Mouse (Mus musculus): Measurements from ENCODE around the gene Col4a4. TPM values are rescaled to one million over a fixed set of nuclear protein-coding genes. Genes with fewer than 3 reads are reported as not detected.

Col4a4 gene
- total and polyA plus RNA-seq, 2 experiments from 2014 or later = 0.22 to 0.29 TPM

DNA sequence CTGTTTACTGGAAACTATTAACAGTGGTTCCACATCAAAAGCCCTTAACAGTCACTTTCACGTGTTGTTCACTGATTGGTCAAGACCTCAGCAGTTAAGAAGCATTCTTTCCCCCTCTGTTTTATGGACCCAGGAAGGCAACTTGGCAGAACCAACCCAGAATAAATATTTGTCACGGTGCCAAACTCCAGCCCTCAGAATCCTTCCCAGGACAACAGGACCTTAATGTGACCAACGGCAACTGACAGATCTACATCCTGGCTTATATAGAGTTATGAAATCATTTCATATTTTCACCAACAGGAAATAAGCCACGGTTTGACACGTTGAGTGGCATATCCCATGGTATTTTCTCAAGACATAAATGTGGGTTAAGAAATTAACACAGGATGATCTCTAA is 46.6 kb downstream of the Col4a4 start:
- no peaks in the 10 kb centered on the region for H3K36me3 ChIP-seq (ENCODE audit: insufficient read depth)
- no peaks in the 10 kb centered on the region for H3K4me1 ChIP-seq (ENCODE audit: insufficient read depth)
- H3K4me2 ChIP-seq (ENCODE audit: low read depth) = no peak overlapping the region
- H3K27ac ChIP-seq (ENCODE audit: low read depth, low read length) = no peak overlapping the region
- no peaks in the 10 kb centered on the region for H3K27me3 ChIP-seq (ENCODE audit: insufficient read depth, low read length)
- H3K4me3 ChIP-seq (ENCODE audit: low read depth, low read length) = no peak overlapping the region
- no peak for ATAC-seq
- WGBS = 83% methylated on average over 5 of the region's 5 CpGs
- no peak overlapping the region for H3K9ac ChIP-seq
- no peak for DNase-seq
- TF ChIP-seq CTCF (IDR thresholded peaks at IDR 0.05; ENCODE audit: low read depth) = no peak
- no peaks in the 10 kb centered on the region for H3K9me3 ChIP-seq (ENCODE audit: low read length)

DNA sequence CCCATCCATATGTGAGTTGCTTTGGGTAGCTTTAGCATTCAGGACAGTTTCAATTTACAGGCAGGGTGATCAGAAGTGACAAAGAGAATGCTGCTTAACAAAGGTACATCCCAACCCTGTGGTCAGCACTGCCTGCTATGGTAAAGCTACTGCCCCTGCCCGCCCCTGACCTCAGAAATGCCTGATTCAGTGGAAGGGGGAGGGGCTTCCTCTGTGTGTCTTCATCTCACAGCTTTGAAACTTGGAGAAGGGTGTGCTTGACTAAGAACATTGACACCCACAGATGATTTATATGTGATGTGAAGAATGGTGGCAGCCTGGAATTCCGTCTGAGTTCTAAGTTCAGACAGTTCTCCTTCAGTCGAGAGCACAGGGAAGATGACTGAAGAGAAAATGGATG is 48.8 kb downstream of the Col4a4 start:
- Histone ChIP-seq H3K4me2 (ENCODE audit: low read depth) (no peak overlapping the region), H3K27ac (ENCODE audit: low read depth, low read length) (no peak overlapping the region), H3K4me3 (ENCODE audit: low read depth, low read length) (no peak overlapping the region), H3K27me3 (ENCODE audit: insufficient read depth, low read length) (no peaks in the 10 kb centered on the region), H3K9me3 (ENCODE audit: low read length) (no peaks in the 10 kb centered on the region), H3K9ac (no peak overlapping the region), H3K36me3 (ENCODE audit: insufficient read depth) (no peaks in the 10 kb centered on the region), H3K4me1 (ENCODE audit: insufficient read depth) (no peaks in the 10 kb centered on the region)
- DNase-seq = no peak
- TF ChIP-seq CTCF (IDR thresholded peaks at IDR 0.05; ENCODE audit: low read depth) = no peak
- ATAC-seq = no peak
- 82% methylated on average over 3 of the region's 3 CpGs for WGBS

DNA sequence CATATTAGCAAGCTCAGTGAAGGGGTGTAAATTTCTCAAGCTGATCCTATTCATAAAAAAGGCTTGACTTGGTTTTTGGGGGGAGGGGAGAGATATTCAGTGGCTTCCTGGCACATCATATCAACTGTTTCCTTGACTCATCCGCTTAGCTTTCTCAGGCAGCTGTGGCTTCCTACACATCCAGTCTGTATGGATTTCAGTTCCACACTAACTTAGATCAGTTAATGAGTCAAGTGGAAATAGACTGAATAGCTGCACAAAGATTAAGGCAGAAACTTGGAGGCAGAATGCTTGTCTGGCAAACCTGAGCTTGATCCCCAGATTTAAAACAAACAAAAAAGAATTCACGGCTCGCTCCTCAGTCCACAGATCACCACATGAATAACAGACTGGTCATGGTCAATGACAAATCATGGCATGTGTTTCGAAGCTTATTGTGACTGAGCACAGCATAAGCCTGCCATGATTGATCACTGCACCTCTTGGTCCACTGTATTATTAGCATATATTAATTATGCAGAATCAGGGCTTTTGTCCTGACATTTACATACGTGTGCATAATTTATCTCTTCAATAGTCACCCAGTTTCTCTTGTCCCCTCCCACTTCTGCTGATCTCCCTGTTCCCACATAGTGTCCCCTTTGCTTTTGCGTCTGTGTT is 50.0 kb downstream of the Col4a4 start:
- no peak overlapping the region for H3K27ac ChIP-seq (ENCODE audit: low read depth, low read length)
- no peak for DNase-seq

GRCm38 (mm10) chr1:82527931-82528330 is 58.7 kb downstream of the Col4a4 start:
- DNase-seq (no peak), ATAC-seq (no peak)
- no peak for TF ChIP-seq CTCF (IDR thresholded peaks at IDR 0.05; ENCODE audit: low read depth)
- no peaks in the 10 kb centered on the region for H3K9me3 ChIP-seq (ENCODE audit: low read length)
- H3K4me1 ChIP-seq (ENCODE audit: insufficient read depth) = no peaks in the 10 kb centered on the region
- 49% methylated on average over 4 of the region's 4 CpGs for WGBS
- H3K4me3 ChIP-seq (ENCODE audit: low read depth, low read length) = no peak overlapping the region
- no peak overlapping the region for H3K27ac ChIP-seq (ENCODE audit: low read depth, low read length)
- no peak overlapping the region for H3K4me2 ChIP-seq (ENCODE audit: low read depth)
- H3K9ac ChIP-seq = no peak overlapping the region
- no peaks in the 10 kb centered on the region for H3K36me3 ChIP-seq (ENCODE audit: insufficient read depth)
- H3K27me3 ChIP-seq (ENCODE audit: insufficient read depth, low read length) = no peaks in the 10 kb centered on the region

More for the DNA sequence above, 50.0 kb downstream of the Col4a4 start:
- H3K27me3 ChIP-seq (ENCODE audit: insufficient read depth, low read length) = no peaks in the 10 kb centered on the region
- no peaks in the 10 kb centered on the region for H3K36me3 ChIP-seq (ENCODE audit: insufficient read depth)
- H3K4me2 ChIP-seq (ENCODE audit: low read depth) = no peak overlapping the region
- no peaks in the 10 kb centered on the region for H3K4me1 ChIP-seq (ENCODE audit: insufficient read depth)
- TF ChIP-seq CTCF (IDR thresholded peaks at IDR 0.05; ENCODE audit: low read depth) = no peak
- WGBS = 31% methylated on average over 6 of the region's 6 CpGs
- H3K9me3 ChIP-seq (ENCODE audit: low read length) = no peaks in the 10 kb centered on the region
- no peak overlapping the region for H3K4me3 ChIP-seq (ENCODE audit: low read depth, low read length)
- no peak overlapping the region for H3K9ac ChIP-seq
- ATAC-seq = no peak

- 81% methylated on average over 2 of the region's 2 CpGs for WGBS
These were observed 94.7 kb downstream of the Col4a4 start for GRCm38 (mm10) chr1:82491954-82492353.

DNA sequence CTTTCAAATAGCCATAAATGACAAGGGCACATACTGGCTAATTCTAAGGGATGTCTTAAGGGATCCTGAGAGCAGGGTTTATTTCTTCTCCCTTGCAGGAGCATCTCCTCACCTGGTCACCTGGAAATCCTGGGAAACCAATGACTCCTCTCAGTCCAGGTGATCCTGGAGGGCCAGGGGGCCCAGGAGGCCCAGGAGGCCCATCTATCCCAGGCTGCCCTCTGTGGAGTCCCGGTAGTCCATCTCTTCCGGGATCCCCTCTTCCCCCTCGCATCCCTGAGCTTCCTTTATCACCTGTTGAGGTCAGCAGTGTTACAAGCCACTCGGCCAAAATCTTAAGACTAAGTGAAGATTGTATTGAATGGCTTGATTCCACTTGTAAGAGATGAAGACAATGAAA is 100.3 kb downstream of the Col4a4 start:
- Histone ChIP-seq H3K4me2 (ENCODE audit: low read depth) (no peak overlapping the region), H3K36me3 (ENCODE audit: insufficient read depth) (no peaks in the 10 kb centered on the region), H3K27me3 (ENCODE audit: insufficient read depth, low read length) (no peaks in the 10 kb centered on the region), H3K9ac (no peak overlapping the region), H3K4me3 (ENCODE audit: low read depth, low read length) (no peak overlapping the region), H3K27ac (ENCODE audit: low read depth, low read length) (no peak overlapping the region), H3K4me1 (ENCODE audit: insufficient read depth) (no peaks in the 10 kb centered on the region), H3K9me3 (ENCODE audit: low read length) (no peaks in the 10 kb centered on the region)
- DNase-seq (no peak), ATAC-seq (no peak)
- TF ChIP-seq CTCF (IDR thresholded peaks at IDR 0.05; ENCODE audit: low read depth) = no peak
- 89% methylated on average over 4 of the region's 4 CpGs for WGBS

More at GRCm38 (mm10) chr1:82491954-82492353, 94.7 kb downstream of the Col4a4 start:
- Histone ChIP-seq H3K9me3 (ENCODE audit: low read length) (no peaks in the 10 kb centered on the region), H3K9ac (no peak overlapping the region), H3K27me3 (ENCODE audit: insufficient read depth, low read length) (no peaks in the 10 kb centered on the region), H3K4me3 (ENCODE audit: low read depth, low read length) (no peak overlapping the region), H3K36me3 (ENCODE audit: insufficient read depth) (no peaks in the 10 kb centered on the region), H3K4me1 (ENCODE audit: insufficient read depth) (no peaks in the 10 kb centered on the region), H3K4me2 (ENCODE audit: low read depth) (no peak overlapping the region), H3K27ac (ENCODE audit: low read depth, low read length) (no peak overlapping the region)
- DNase-seq (no peak), ATAC-seq (no peak)
- no peak for TF ChIP-seq CTCF (IDR thresholded peaks at IDR 0.05; ENCODE audit: low read depth)

DNA sequence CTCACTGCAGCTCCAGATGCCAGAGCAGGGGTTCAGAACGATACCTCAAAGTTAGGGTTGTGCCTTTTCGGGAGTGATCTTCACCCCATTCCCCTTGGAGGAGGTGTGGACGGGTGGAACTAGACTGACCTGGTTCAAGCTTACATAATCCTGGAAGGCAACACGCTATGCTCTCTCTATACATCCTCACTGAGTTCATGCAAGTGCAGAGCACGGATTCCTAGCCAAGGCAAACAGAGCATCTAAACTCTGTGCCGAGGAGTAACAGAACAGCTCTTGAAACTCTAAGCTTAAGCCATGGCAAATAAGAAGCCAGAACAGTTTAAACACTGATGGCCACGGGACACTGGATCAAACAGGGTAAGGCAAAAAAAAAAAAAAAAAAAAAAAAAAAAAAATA is 104.3 kb downstream of the Col4a4 start:
- no peaks in the 10 kb centered on the region for H3K27me3 ChIP-seq (ENCODE audit: insufficient read depth, low read length)
- H3K9ac ChIP-seq = no peak overlapping the region
- DNase-seq (no peak), ATAC-seq (no peak)
- H3K9me3 ChIP-seq (ENCODE audit: low read length) = no peaks in the 10 kb centered on the region
- H3K36me3 ChIP-seq (ENCODE audit: insufficient read depth) = no peaks in the 10 kb centered on the region
- H3K4me2 ChIP-seq (ENCODE audit: low read depth) = no peak overlapping the region
- no peak overlapping the region for H3K27ac ChIP-seq (ENCODE audit: low read depth, low read length)
- H3K4me1 ChIP-seq (ENCODE audit: insufficient read depth) = no peaks in the 10 kb centered on the region
- no peak overlapping the region for H3K4me3 ChIP-seq (ENCODE audit: low read depth, low read length)
- 89% methylated on average over 7 of the region's 7 CpGs for WGBS
- TF ChIP-seq CTCF (IDR thresholded peaks at IDR 0.05; ENCODE audit: low read depth) = no peak
